Mouse (Mus musculus) kidney, adult 2 months (tissue): ENCODE data around the gene Retreg3.

ENCODE experiments used
- CTCF ChIP-seq: fragments of 200-500 bp; conservative IDR thresholded peaks from 2 replicates; pipeline ENCODE4 v1.5.1; 2011; ENCODE audit warnings: low read depth, mild to moderate bottlenecking, control low read depth, low read length, moderate library complexity, mixed read lengths; ENCODE audit not compliant: insufficient read depth, insufficient read length
- POLR2A ChIP-seq: fragments of 200-500 bp; IDR thresholded peaks from one replicate; pipeline ENCODE4 v1.6.1; 2011; ENCODE audit warnings: low read depth, low read length, control low read depth

DNA sequence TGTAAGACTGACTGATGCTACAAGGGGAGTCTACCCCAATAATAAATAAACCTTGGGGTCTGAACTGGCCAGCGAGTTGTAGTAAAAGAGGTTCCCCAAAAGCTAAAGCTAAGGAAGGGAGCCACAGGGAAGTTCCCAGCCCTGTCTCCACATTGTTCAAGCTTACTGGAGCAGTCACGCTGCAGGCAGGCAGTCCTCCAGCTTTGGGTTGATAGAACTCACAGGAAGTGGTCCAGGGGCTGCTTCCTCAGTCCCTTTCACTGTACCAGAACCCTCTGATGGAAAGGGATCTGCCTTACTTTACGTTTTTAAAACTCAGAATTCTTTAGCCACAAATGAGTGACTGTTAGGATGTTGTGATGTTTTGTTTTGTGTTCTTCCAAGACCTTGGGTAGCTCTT is 72.2 kb downstream of the Retreg3 start:
- no peak for TF ChIP-seq POLR2A
- TF ChIP-seq CTCF, result no peak
